In the genomic region with DNA sequence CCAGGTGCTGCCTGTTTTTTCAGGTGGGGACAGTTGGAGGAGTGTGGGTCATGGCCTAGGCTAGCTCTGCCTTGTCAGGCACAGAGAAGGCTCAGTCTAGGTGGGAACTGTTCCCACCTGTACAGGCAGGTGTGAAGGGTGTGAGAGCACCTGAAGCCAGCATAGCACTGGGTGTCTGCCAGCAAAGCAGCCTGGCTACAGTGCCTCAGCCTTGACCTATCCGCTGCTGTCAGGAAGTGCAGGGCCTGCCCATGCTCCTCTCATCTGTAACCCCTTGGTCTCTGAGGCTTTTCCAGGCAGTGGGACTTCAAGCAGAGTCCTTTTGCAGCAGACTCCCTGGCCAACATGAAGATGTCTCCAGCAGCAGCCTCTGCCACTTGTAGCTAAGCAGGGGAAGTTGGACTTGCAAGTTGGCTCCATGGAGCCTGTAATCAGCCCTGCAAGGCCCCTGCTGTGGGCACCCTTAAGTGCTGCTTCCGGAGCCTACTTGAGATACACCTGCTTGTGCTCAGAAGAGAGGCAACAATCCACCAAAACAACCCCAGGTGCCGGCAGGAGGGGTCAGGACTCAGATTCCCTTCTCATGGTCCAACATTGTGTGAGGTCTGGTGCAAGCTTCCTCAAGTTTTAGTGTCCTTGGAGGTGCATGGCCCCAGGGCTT, we compare ENCODE assay signal across 12 mouse cellular contexts. TPM values are rescaled to one million over a fixed set of nuclear protein-coding genes. Genes with fewer than 3 reads are reported as not detected.
A peak's percentile ranks its signal among the peaks of the same experiment; 100 is the strongest.
DNase-seq lines count a peak whose midpoint lies in the region; ATAC-seq and TF ChIP-seq lines count a peak whose summit lies in the region.
"Had no signal": no experiment of that assay in that cellular context is flagged by ENCODE, and none has a peak within 500 bp of the region (broad histone marks: within the 10 kb centered on the region; RNA-seq: fewer than 3 reads in every experiment).

No protein-coding gene starts in this region.

- TF ChIP-seq POLR2A in heart, adult 2 months (IDR thresholded peaks at IDR 0.05; ENCODE audit: insufficient read depth, low read depth, low read length), result no peak
- no peak for TF ChIP-seq POLR2A in ES-Bruce4 (IDR thresholded peaks at IDR 0.05; ENCODE audit: insufficient read depth, low read length)

- no peaks in the 10 kb centered on the region for H3K27me3 ChIP-seq in heart, postnatal 0 days (ENCODE audit: control insufficient read depth, insufficient read depth, low read length)
- no peaks in the 10 kb centered on the region for H3K27me3 ChIP-seq in heart, adult 2 months (ENCODE audit: control insufficient read depth, insufficient read depth, low read length)
- no peaks in the 10 kb centered on the region for H3K27me3 ChIP-seq in ES-Bruce4 (ENCODE audit: control insufficient read depth, insufficient read depth, low read length, poor library complexity, severe bottlenecking)
- H3K27me3 ChIP-seq in forebrain, embryonic 14.5 days (replicated peaks; ENCODE audit: control insufficient read depth, insufficient read depth, low read length), result no peaks in the 10 kb centered on the region
- H3K27me3 ChIP-seq in midbrain, embryonic 16.5 days (ENCODE audit: control insufficient read depth, insufficient read depth, low read depth, low read length), result no peaks in the 10 kb centered on the region

- no peak overlapping the region for H3K4me3 ChIP-seq in heart, postnatal 0 days (ENCODE audit: low read depth, low read length)
- H3K4me3 ChIP-seq in heart, adult 2 months, result no peak overlapping the region
- H3K4me3 ChIP-seq in ES-Bruce4 (ENCODE audit: low read depth, low read length), result no peak overlapping the region
- no peak overlapping the region for H3K4me3 ChIP-seq in forebrain, embryonic 14.5 days (ENCODE audit: low read depth, low read length)
- no peak overlapping the region for H3K4me3 ChIP-seq in midbrain, embryonic 16.5 days (ENCODE audit: low read depth, low read length)

- intact Hi-C loops in heart, adult 2 months (cut with DNase I), result no loop called here
- intact Hi-C loops in left cerebral cortex, postnatal 14 days (cut with DNase I), result no loop called here

- TF ChIP-seq CTCF in heart, postnatal 0 days (IDR thresholded peaks at IDR 0.05; ENCODE audit: low read depth), result no peak
- no peak for TF ChIP-seq CTCF in heart, adult 2 months (IDR thresholded peaks at IDR 0.05)
- no peak for TF ChIP-seq CTCF in ES-Bruce4 (IDR thresholded peaks at IDR 0.05; ENCODE audit: low read depth, low read length)

- no peak overlapping the region for H3K4me2 ChIP-seq in heart, postnatal 0 days (ENCODE audit: low read depth, low read length)
- no peak overlapping the region for H3K4me2 ChIP-seq in forebrain, embryonic 14.5 days (ENCODE audit: low read length)
- H3K4me2 ChIP-seq in midbrain, embryonic 16.5 days (ENCODE audit: low read length), result peak overlapping the region; percentile 18; the same call in 1 of the 2 replicates
- H3K4me2 ChIP-seq: heart, embryonic 11.5 days had no signal

- H3K27ac ChIP-seq in heart, postnatal 0 days (ENCODE audit: low read depth), result peak overlapping the region; percentile 36; the same call in 1 of the 2 replicates
- no peak overlapping the region for H3K27ac ChIP-seq in heart, adult 2 months
- peak overlapping the region; percentile 48 for H3K27ac ChIP-seq in ES-Bruce4 (ENCODE audit: insufficient read depth, low read length)
- peak overlapping the region; percentile 63; the same call in 1 of the 2 replicates for H3K27ac ChIP-seq in forebrain, embryonic 14.5 days (ENCODE audit: low read depth, low read length)
- peak overlapping the region; percentile 83 for H3K27ac ChIP-seq in midbrain, embryonic 16.5 days (ENCODE audit: low read length)
- H3K27ac ChIP-seq: macrophage had no signal

- DNase-seq in heart, postnatal 0 days (ENCODE audit: low spot score), result no peak
- no peak for DNase-seq in heart, adult 2 months
- DNase-seq in forebrain, embryonic 14.5 days (ENCODE audit: low spot score), result no peak
- DNase-seq in left cerebral cortex, postnatal 14 days (ENCODE audit: low spot score in 2 of 2), result no peak
- DNase-seq in frontal cortex, postnatal 14 days (ENCODE audit: low spot score in 2 of 2), result no peak
- no peak for DNase-seq in left cerebral cortex, adult 8-10 months (ENCODE audit: low spot score in 2 of 2)
- DNase-seq: adrenal gland, adult 8-10 months; kidney, postnatal 4 days had no signal

- whole genome bisulfite sequencing in heart, postnatal 0 days, result 53% methylated on average over 3 of the region's 3 CpGs
- WGBS in heart, adult 2 months, result 53% methylated on average over 3 of the region's 3 CpGs
- 76% methylated on average over 3 of the region's 3 CpGs for WGBS in forebrain, embryonic 14.5 days
- WGBS in midbrain, embryonic 16.5 days, result 57% methylated on average over 3 of the region's 3 CpGs

- H3K9ac ChIP-seq in heart, postnatal 0 days (replicated peaks; ENCODE audit: low read depth, low read length), result no peak overlapping the region
- no peak overlapping the region for H3K9ac ChIP-seq in heart, adult 2 months (ENCODE audit: low read depth, low read length)
- H3K9ac ChIP-seq in ES-Bruce4 (ENCODE audit: low read depth, poor library complexity, severe bottlenecking), result no peak overlapping the region
- 0 out of 2 replicates have a peak overlapping the region, but pooled peaks have one; percentile 3 for H3K9ac ChIP-seq in forebrain, embryonic 14.5 days (ENCODE audit: low read length)
- no peak overlapping the region for H3K9ac ChIP-seq in midbrain, embryonic 16.5 days (ENCODE audit: low read depth, low read length)

- TF ChIP-seq EP300 in heart, postnatal 0 days (IDR thresholded peaks at IDR 0.05; ENCODE audit: low read depth), result no peak
- TF ChIP-seq EP300 in heart, adult 2 months (IDR thresholded peaks at IDR 0.05; ENCODE audit: insufficient read depth, low read depth, low read length), result no peak
- TF ChIP-seq EP300 in ES-Bruce4 (IDR thresholded peaks at IDR 0.05; ENCODE audit: insufficient read depth, low read depth, low read length), result peak; percentile 62; the same call in 1 of the 2 replicates

- H3K4me1 ChIP-seq in heart, postnatal 0 days (ENCODE audit: control insufficient read depth, insufficient read depth), result peaks cover 20% of the 10 kb centered on the region
- peaks cover 14% of the 10 kb centered on the region for H3K4me1 ChIP-seq in heart, adult 2 months (ENCODE audit: control insufficient read depth, insufficient read depth, low read length)
- peaks cover 11% of the 10 kb centered on the region for H3K4me1 ChIP-seq in ES-Bruce4 (ENCODE audit: control insufficient read depth, insufficient read depth, low read length)
- peaks cover 18% of the 10 kb centered on the region for H3K4me1 ChIP-seq in forebrain, embryonic 14.5 days (ENCODE audit: control insufficient read depth, insufficient read depth, low read length)
- H3K4me1 ChIP-seq in midbrain, embryonic 16.5 days (ENCODE audit: control insufficient read depth, insufficient read depth, low read length), result peaks cover 49% of the 10 kb centered on the region

- no peak for ATAC-seq in heart, postnatal 0 days (ENCODE audit: insufficient read depth, low read depth)
- no peak for ATAC-seq in forebrain, embryonic 14.5 days
- ATAC-seq in midbrain, embryonic 16.5 days, result no peak

- H3K36me3 ChIP-seq in heart, postnatal 0 days (replicated peaks; ENCODE audit: control insufficient read depth, insufficient read depth, low read length), result peaks cover 8% of the 10 kb centered on the region; the same call in 1 of the 2 replicates
- H3K36me3 ChIP-seq in heart, adult 2 months (ENCODE audit: control insufficient read depth, insufficient read depth, low read length), result no peaks in the 10 kb centered on the region; the same call in 1 of the 2 replicates
- H3K36me3 ChIP-seq in ES-Bruce4 (ENCODE audit: control insufficient read depth, insufficient read depth, low read length, poor library complexity, severe bottlenecking), result no peaks in the 10 kb centered on the region
- H3K36me3 ChIP-seq in forebrain, embryonic 14.5 days (ENCODE audit: control insufficient read depth, insufficient read depth, low read length), result peaks cover 28% of the 10 kb centered on the region
- H3K36me3 ChIP-seq in midbrain, embryonic 16.5 days (ENCODE audit: control insufficient read depth, insufficient read depth, low read length), result no peaks in the 10 kb centered on the region

- H3K79me2 ChIP-seq in heart, adult 2 months (replicated peaks; ENCODE audit: control insufficient read depth, insufficient read depth, low read length), result 0 out of 2 replicates have a peak, but pooled peaks cover 3% of the 10 kb centered on the region

- H3K9me3 ChIP-seq in heart, postnatal 0 days (replicated peaks; ENCODE audit: control insufficient read depth, low read length), result no peaks in the 10 kb centered on the region
- H3K9me3 ChIP-seq in ES-Bruce4 (replicated peaks; ENCODE audit: control insufficient read depth, insufficient read depth, low read length, poor library complexity, severe bottlenecking), result no peaks in the 10 kb centered on the region
- H3K9me3 ChIP-seq in forebrain, embryonic 14.5 days (replicated peaks; ENCODE audit: control insufficient read depth, low read length), result no peaks in the 10 kb centered on the region
- no peaks in the 10 kb centered on the region for H3K9me3 ChIP-seq in midbrain, embryonic 16.5 days (replicated peaks; ENCODE audit: control insufficient read depth, low read length, poor library complexity, severe bottlenecking)

RNA-seq across cellular contexts. Expression of gene Rai1, which starts 55.8 kb away (rescaled TPM):
- 22.5 and 28.1 TPM in 2 replicates for total RNA-seq in heart, postnatal 0 days (2014; rRNA removed; ENCODE audit: low replicate concordance)
- 9.1 and 10.2 TPM in 2 replicates for polyA plus RNA-seq in heart, postnatal 0 days (2015; fragmentation: Nextera tagmentation; extraction: Ambion mirVana)
- 10 to 100 TPM; 21.8 to 26.5 TPM for total RNA-seq in heart, adult 2 months (2021)
- 15.8 and 20.0 TPM in 2 replicates for polyA plus RNA-seq in heart, adult 2 months (2012; rRNA removed)
- polyA plus RNA-seq in ES-Bruce4 (2011; ENCODE audit: insufficient read depth, insufficient read length, low read depth, missing spikeins), result 21.9 and 27.4 TPM in 2 replicates
- 26.4 and 28.5 TPM in 2 replicates for polyA plus RNA-seq in forebrain, embryonic 14.5 days (2014; fragmentation: Nextera tagmentation; extraction: Ambion mirVana)
- polyA plus RNA-seq in midbrain, embryonic 16.5 days (2015; fragmentation: Nextera tagmentation; extraction: Ambion mirVana), result 25.0 and 26.5 TPM in 2 replicates
- 10 to 100 TPM; 58.8 to 60.5 TPM for total RNA-seq in left cerebral cortex, postnatal 14 days (2021)
- 10 to 100 TPM; 69.5 to 78.3 (median 71.5) TPM for total RNA-seq in left cerebral cortex, adult 8-10 months (2022)
